ENCODE assay signal across 9 mouse cellular contexts in genomic region chr6:134171906-134172728, GRCm38 (mm10).
DNase-seq lines count a peak whose midpoint lies in the region; ATAC-seq and TF ChIP-seq lines count a peak whose summit lies in the region.
"Had no signal": no experiment of that assay in that cellular context is flagged by ENCODE, and none has a peak within 500 bp of the region (broad histone marks: within the 10 kb centered on the region; RNA-seq: fewer than 3 reads in every experiment).

No protein-coding gene starts in this region.

- ATAC-seq in liver, embryonic 12.5 days, result no peak
- peak; percentile 40; the same call in 1 of the 2 replicates for ATAC-seq in heart, postnatal 0 days (ENCODE audit: insufficient read depth, low read depth)

- peaks cover 73% of the 10 kb centered on the region for H3K4me1 ChIP-seq in liver, embryonic 12.5 days
- H3K4me1 ChIP-seq in heart, postnatal 0 days (ENCODE audit: control insufficient read depth, insufficient read depth), result peaks cover 38% of the 10 kb centered on the region
- peaks cover 24% of the 10 kb centered on the region for H3K4me1 ChIP-seq in hindbrain, embryonic 10.5 days (replicated peaks)

- H3K4me3 ChIP-seq in liver, embryonic 12.5 days, result no peak overlapping the region
- no peak overlapping the region for H3K4me3 ChIP-seq in heart, postnatal 0 days (ENCODE audit: low read depth, low read length)
- no peak overlapping the region for H3K4me3 ChIP-seq in hindbrain, embryonic 10.5 days

- no peak for TF ChIP-seq CTCF in heart, postnatal 0 days (IDR thresholded peaks at IDR 0.05; ENCODE audit: low read depth)

- peak; percentile 38 for DNase-seq in adrenal gland, postnatal 10 days
- DNase-seq in adrenal gland, adult 2 months, result no peak
- no peak for DNase-seq in liver
- DNase-seq in heart, postnatal 0 days (ENCODE audit: low spot score), result no peak
- peak; percentile 91 for DNase-seq in skeletal muscle tissue, adult 2 months (ENCODE audit: low read depth, low spot score)
- no peak for DNase-seq in hindbrain, embryonic 10.5 days (ENCODE audit: low spot score)
- no peak for DNase-seq in T-cell, adult 2 months (ENCODE audit: low spot score)
- DNase-seq: embryo, embryonic 11 days had no signal

- H3K9ac ChIP-seq in liver, embryonic 12.5 days, result no peak overlapping the region
- H3K9ac ChIP-seq in heart, postnatal 0 days (replicated peaks; ENCODE audit: low read depth, low read length), result no peak overlapping the region; the same call in 1 of the 2 replicates

- no peak overlapping the region for H3K4me2 ChIP-seq in liver, embryonic 12.5 days
- H3K4me2 ChIP-seq in heart, postnatal 0 days (ENCODE audit: low read depth, low read length), result peak overlapping the region; percentile 20; the same call in 1 of the 2 replicates

- peak overlapping the region; percentile 36; the same call in 1 of the 2 replicates for H3K27ac ChIP-seq in liver, embryonic 12.5 days
- H3K27ac ChIP-seq in heart, postnatal 0 days (ENCODE audit: low read depth), result peak overlapping the region; percentile 44
- H3K27ac ChIP-seq in hindbrain, embryonic 10.5 days, result no peak overlapping the region

- no peaks in the 10 kb centered on the region for H3K27me3 ChIP-seq in liver, embryonic 12.5 days (replicated peaks)
- no peaks in the 10 kb centered on the region for H3K27me3 ChIP-seq in heart, postnatal 0 days (ENCODE audit: control insufficient read depth, insufficient read depth, low read length)
- no peaks in the 10 kb centered on the region for H3K27me3 ChIP-seq in hindbrain, embryonic 10.5 days (ENCODE audit: insufficient read depth, poor library complexity, severe bottlenecking)

- WGBS in liver, embryonic 12.5 days (ENCODE audit: insufficient replicate concordance), result 65% methylated on average over 17 of the region's 17 CpGs
- WGBS in heart, postnatal 0 days, result 56% methylated on average over 17 of the region's 17 CpGs
- 94% methylated on average over 17 of the region's 17 CpGs for WGBS in hindbrain, embryonic 10.5 days

- H3K36me3 ChIP-seq in liver, embryonic 12.5 days, result no peaks in the 10 kb centered on the region
- no peaks in the 10 kb centered on the region for H3K36me3 ChIP-seq in heart, postnatal 0 days (replicated peaks; ENCODE audit: control insufficient read depth, insufficient read depth, low read length)
- H3K36me3 ChIP-seq in hindbrain, embryonic 10.5 days, result no peaks in the 10 kb centered on the region

- H3K9me3 ChIP-seq in liver, embryonic 12.5 days (replicated peaks), result no peaks in the 10 kb centered on the region
- no peaks in the 10 kb centered on the region for H3K9me3 ChIP-seq in heart, postnatal 0 days (replicated peaks; ENCODE audit: control insufficient read depth, low read length)
- no peaks in the 10 kb centered on the region for H3K9me3 ChIP-seq in hindbrain, embryonic 10.5 days

- TF ChIP-seq EP300 in heart, postnatal 0 days (IDR thresholded peaks at IDR 0.05; ENCODE audit: low read depth), result no peak

Comparison
In these comparisons a context has a peak if more than half of its experiments do, and no peak if none do; other contexts are left out.
1. DNase-seq: peak in adrenal gland, postnatal 10 days (single experiment) and skeletal muscle tissue, adult 2 months (single experiment); none in adrenal gland, adult 2 months (single experiment), liver (single experiment), heart, postnatal 0 days (single experiment), hindbrain, embryonic 10.5 days (single experiment) and T-cell, adult 2 months (single experiment).